Mouse (Mus musculus) liver, postnatal 0 days (tissue): Measurements from ENCODE around the gene Ghdc.

ENCODE experiments used
- CTCF ChIP-seq: sonication (generic); IDR thresholded peaks from 2 replicates; pipeline ENCODE4 v1.5.1; 2016; ENCODE audit warnings: antibody characterized with exemption, low read depth
- EP300 ChIP-seq: IDR thresholded peaks from 2 replicates; pipeline ENCODE4 v1.6.1; 2016; ENCODE audit warnings: antibody characterized with exemption, low read depth, mild to moderate bottlenecking

- TF ChIP-seq CTCF (no peak), EP300 (no peak)
Observed at GRCm38 (mm10) chr11:100817311-100817710, 46.6 kb upstream of the Ghdc start.
